Mouse (Mus musculus) cerebellum, adult 2 months (tissue): ENCODE data around the gene Ints3.

Source experiments
- CTCF ChIP-seq: fragments of 200-500 bp; IDR thresholded peaks from 2 replicates; pipeline ENCODE4 v1.5.1; 2011; ENCODE audit warnings: low read depth, mild to moderate bottlenecking, control low read depth, low read length, moderate library complexity, borderline replicate concordance; ENCODE audit not compliant: insufficient read depth
- POLR2A ChIP-seq: fragments of 200-500 bp; IDR thresholded peaks from 2 replicates; pipeline ENCODE4 v1.6.1; 2011; ENCODE audit warnings: low read length, control low read depth, borderline replicate concordance; ENCODE audit not compliant: insufficient read depth

GRCm38 (mm10) chr3:90404121-90404520 lies 29.3 kb downstream of the Ints3 start:
- TF ChIP-seq POLR2A: no peak
- TF ChIP-seq CTCF: no peak
